Mouse (Mus musculus) cerebellum, adult 9-10 months (tissue): ENCODE results near the gene Eef2.

ENCODE experiments used
- DNase-seq: peaks from one replicate; pipeline ENCODE4 v3.0.0; 2022

Gene Eef2

DNA sequence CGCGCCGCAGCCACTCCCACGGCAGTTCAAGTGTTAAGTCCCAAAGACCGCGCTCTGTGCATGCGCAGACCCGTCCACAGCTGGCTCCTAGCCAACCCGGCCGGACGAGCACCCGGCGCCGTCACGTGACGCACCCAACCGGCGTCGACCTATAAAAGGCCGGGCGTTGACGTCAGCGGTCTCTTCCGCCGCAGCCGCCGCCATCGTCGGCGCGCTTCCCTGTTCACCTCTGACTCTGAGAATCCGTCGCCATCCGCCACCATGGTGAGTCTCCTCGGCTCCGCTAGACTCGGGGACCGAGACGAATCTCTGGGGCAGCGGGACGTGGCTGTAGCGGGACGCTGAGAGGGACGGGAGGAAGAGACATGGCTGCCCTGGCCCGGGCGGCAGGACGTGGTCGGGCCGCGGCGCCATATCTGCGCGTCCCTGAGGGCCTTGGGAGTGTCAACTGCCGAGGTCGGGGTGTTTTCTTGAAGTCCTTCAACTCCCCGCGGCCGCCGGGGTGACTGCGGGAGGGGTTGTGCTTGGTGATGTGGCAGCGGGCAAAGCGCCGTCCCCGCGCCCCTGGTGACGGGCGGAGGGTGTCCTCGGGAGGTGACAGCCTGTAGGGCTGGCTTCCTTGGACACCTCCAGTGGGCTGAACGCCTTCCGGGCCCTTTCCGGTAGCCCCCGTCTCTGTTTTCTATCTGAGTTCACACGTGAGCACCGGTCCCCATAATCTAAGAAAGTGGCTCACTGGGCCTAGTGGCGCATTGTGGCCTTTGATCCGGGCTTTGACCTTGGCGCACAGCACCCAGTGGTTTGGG, at the start of gene Eef2:
Gene Eef2, plus strand, starts transcription at position 166 of the 806 bp plus-strand sequence.
- peak; percentile 99 for DNase-seq

DNA sequence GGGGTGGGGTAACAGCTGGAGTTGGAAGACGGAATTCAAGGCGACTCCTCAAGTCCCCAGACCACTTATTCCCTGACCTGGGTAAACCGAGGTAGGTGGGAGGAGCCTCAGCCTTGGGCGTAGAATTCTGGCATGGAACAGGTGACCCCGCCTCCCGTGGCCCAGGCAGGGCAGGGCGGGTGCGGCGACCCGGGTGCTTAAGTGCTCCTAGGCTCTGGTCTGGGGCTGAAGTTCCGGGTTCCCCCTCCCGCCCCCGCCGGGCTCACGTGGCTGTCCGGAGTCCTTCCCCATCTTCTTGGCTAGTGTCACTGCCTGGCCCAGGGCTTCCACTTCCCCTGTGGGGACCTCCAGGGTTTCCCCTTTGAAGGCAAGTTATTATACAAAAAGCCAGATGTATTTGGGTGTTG, 42.2 kb upstream of the Eef2 start:
- DNase-seq, result peak; percentile 69

DNA sequence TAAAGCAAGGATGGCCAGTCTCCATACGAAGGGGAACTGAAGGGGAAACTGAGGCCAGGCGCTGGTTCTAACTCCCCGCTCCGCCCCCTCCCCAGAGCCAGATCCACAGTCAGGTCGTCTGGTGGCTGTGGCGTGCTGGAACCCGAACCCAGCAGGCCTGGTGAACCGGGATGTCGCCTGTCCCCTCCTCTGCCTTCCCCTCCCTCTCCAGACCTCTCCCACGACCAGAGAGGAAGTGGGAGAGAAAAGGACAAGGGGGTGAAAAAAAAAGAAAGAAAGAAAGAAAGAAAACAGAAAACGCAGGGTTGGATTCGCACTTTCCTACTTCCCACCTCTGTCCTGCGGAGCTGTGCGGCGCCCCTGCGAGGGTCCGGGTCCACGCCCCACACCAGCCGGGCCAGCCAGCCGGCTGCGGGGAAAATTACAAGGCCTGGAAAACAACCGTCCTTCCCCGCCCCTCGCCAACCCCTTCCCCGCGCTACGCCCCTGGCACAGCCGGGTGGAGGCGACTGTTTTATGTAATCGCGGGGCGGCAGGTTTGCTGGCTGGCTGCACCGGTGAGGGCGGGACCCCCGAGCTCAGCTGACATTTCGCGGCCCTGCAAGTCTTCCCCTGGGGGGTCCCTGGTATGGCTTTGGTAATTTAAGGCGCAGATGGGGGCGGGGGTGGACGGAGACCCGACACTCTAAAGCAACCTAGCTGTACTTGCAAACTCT, 41.3 kb upstream of the Eef2 start, which contains the start of gene Zbtb7a:
Gene Zbtb7a, plus strand, starts transcription at position 255 of the 716 bp plus-strand sequence.
- DNase-seq, result peak; percentile 75

DNA sequence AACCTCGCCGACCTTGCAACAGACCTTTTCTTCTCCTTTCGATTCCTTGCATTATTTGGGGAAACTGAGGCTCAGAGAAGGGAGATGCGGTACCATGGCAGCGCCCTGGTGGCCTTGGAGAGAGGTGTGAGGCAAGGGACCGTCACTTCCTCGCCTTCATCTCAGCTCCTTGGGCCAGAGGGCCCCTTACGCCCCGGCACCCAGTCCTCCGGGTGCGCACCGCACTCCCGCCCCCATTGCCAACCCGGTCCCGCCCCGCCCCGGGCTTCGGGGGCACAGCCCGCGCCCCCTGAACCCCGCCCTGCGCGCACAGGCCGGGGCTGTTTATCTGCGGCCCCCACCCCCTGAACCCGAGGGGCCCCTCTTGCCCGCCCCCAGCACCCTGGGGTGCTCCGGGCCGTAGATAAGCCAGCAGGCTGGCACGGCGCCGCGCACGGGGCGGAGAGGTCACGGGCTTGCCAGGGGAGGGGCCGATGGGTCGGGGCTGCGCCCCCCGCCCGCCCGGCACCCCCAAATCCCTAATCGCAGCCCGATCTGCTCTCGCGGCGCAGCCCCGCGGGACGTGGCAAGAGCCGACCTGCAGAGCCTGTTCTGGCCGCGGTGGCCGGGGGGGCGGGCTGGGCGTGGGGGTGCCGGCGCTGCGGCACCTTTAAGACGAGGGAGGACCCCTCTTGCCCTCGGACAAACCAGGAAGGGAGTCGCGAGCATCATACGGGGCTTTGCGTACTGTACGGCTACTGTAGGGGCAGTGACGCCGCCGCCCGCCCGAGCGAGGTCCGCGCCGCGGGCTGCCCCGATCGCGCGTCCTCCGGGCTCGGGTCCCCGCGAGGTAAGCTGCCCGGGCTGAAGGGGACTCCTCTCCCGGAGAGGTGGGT, 40.4 kb upstream of the Eef2 start:
- peak; percentile 79 for DNase-seq

DNA sequence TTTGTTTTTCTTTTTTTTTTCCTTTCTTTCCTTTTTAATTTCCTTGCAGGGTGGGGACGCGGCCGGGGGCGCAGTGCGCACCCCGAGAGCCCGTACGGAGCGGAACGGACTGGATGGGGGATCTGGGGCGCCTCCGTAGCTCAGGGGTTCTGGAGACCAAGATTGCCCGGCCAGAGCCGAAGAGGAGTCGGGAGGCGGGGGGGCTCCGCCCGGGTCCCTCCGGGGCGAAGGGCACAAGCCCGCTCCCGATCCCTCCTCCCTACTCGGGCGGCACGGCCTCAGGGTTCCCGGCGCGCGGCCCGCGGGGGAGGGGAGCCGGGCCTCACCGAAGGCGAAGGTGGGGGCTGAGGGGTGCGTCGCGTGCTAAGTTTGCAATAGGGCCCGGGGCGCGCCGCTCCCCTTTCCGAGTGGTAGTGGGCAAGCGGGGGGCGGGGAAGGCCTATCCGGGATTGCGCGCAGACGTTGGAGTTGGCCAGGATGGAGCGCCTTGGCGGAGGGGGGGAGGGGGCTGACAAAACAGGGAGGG, 39.7 kb upstream of the Eef2 start:
- DNase-seq, result peak; percentile 91

GRCm38 (mm10) chr10:81137252-81138130, 38.9 kb upstream of the Eef2 start:
- peak; percentile 100 for DNase-seq

DNA sequence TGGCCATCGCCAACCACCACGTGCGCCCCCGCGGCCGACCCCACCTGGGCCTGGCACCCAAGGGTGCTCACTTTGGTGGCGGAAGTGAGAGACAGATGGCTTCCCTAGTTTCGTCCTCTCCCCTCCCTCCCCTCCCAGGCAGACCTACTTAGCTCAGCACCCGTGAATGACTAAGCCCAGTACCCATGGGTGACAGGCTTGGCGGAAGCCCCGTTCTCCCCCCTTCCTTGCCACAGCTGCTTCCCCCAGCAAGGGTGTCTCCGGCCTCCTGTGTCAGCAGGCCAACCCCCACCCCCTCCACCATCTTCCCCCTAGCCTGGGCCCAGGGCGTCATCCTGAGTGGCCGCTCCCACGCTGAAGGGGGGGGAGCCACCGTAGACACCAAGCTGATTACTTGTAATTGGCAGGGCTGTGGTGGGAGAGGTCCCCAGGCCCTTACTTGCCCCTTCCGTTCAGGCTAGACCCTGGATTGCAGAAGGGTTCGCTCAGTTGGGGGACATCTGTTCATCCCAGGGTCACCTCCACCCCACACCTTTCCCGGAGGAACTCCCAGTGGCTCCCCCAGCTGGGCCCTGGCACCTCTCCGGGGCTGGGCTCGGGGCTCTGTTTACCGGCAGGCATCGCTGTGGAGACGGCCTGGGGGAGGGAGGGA, 38.2 kb upstream of the Eef2 start:
- peak; percentile 84 for DNase-seq

DNA sequence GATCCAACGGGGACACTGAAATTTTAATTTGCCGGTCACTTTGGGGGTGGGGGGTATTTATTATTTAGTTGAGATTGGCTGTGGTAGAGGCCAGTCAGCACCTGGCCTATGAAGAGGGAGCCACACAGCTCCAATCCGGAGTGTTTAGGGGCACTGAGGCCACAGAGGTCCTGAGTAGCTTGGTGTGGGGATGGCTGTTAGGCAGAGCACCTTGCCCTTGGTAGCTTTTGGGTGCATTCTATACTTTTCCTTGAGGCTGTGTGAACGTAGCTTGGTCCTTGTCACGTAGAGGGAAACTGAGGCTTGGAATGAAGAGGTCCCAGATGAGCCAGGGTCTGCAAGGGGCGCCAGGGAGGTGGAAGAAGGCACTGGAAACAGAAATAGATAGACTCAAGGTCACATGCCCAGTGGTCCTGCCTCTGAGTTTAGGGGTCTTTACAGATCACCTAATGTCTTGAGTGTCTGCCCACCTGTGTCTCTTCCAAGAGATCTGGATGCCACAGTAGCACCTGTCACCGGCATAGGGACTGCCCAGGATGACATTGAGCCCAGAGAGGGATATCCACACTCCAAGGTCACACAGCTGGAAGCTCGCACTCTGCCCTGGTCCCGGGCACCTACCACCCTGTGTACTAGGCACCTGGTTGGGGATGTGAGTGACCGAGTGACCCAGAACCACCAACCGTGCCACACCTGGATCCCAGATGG, 37.5 kb upstream of the Eef2 start:
- DNase-seq, result peak; percentile 68

GRCm38 (mm10) chr10:81139529-81139846, 36.9 kb upstream of the Eef2 start:
- DNase-seq, result peak; percentile 72

- DNase-seq, result peak; percentile 77
Observed at GRCm38 (mm10) chr10:81140005-81140404, 36.4 kb upstream of the Eef2 start.

GRCm38 (mm10) chr10:81140717-81141454, 35.5 kb upstream of the Eef2 start:
- DNase-seq, result peak; percentile 66

GRCm38 (mm10) chr10:81141455-81142210, 34.8 kb upstream of the Eef2 start:
- DNase-seq, result peak; percentile 66

GRCm38 (mm10) chr10:81142551-81142981, 33.9 kb upstream of the Eef2 start:
- DNase-seq, result peak; percentile 74

DNA sequence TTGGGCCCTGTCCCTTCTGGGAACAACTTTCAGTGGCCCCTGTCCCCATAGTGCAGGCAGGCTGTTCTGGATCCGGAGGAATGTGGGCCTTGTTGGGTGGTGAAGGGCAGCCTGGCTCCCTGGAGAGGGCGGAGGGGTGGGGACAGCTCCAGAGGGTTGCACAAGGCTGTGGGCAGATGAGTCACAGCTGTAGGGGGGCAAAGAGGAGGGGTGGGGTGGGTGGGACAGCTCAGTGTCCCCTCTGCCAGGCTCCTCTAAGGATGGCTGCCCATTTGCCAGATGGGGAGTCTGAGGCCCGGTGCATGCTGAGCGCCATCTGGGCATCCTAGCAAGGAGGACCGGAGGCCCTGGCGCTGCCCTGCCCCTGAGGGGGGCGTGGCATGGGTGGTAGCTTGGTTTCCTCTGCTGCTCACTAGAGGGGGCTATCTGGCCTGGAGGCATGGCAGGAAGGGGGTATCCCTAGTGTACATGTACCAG, 33.2 kb upstream of the Eef2 start:
- DNase-seq, result peak; percentile 82

GRCm38 (mm10) chr10:81143845-81144437, 32.5 kb upstream of the Eef2 start:
- DNase-seq, result no peak

DNA sequence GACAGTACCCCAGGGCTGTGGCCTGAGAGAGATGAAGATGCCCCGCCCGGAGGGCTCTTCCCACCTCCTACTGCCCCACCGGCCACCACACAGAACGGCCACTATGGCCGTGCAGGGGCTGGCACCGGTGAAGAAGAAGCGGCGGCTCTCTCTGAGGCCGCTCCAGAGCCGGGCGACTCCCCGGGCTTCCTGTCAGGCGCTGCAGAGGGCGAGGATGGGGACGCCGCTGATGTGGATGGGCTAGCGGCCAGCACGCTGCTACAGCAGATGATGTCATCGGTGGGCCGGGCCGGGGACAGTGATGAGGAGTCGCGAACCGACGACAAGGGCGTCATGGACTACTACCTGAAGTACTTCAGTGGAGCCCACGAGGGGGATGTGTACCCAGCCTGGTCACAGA, 31.8 kb upstream of the Eef2 start:
- DNase-seq, result no peak

DNA sequence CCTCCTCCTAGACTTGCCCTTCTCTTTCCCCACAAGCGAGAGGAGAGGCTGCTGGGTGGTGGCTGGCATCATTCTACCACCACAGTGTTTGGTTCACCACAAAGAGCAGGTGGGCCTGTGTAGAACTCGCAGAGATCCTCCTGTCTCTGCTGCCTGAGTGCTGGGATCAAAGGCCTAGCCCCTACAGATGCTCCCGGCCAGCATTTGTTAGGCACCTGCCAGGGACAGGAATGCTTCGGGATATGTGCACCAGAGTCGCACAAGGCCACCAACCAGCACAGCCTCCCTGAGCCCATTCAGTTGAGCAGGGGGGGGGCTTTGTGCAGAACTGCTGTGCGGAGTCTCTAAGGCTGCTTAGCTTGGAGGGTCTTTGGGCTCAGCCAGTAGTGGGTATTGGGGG, 31.1 kb upstream of the Eef2 start:
- DNase-seq, result no peak

- no peak for DNase-seq
Observed at GRCm38 (mm10) chr10:81145778-81146177, 30.7 kb upstream of the Eef2 start.

- DNase-seq, result no peak
Observed at GRCm38 (mm10) chr10:81146296-81146695, 30.1 kb upstream of the Eef2 start.
